Mouse (Mus musculus) neural tube, embryonic 11.5 days (tissue): ENCODE data around the gene Lin52. TPM values are rescaled to one million over a fixed set of nuclear protein-coding genes. Genes with fewer than 3 reads are reported as not detected.

Source experiments
- ATAC-seq: fragments of 200-750 bp; cut with Nextera tagmentation; 2 replicates; pipeline ENCODE4 v1.8.0; 2017; ENCODE audit warnings: moderate number of reproducible peaks, mild to moderate bottlenecking, moderate TSS enrichment, moderate library complexity; ENCODE audit not compliant: insufficient read depth, low FRiP score, low TSS enrichment
- DNase-seq: peaks from one replicate; pipeline ENCODE4 v3.0.0-alpha.2; 2015; ENCODE audit warnings: low spot score
- H3K27ac ChIP-seq: fragments of 300-500 bp; sonication (generic); 2 replicates; pipeline ENCODE4 v1.5.1; 2014; ENCODE audit warnings: low read depth, mild to moderate bottlenecking, low read length
- H3K27me3 ChIP-seq: fragments of 300-500 bp; sonication (generic); 2 replicates; pipeline ENCODE4 v1.6.1; 2014; ENCODE audit warnings: mild to moderate bottlenecking, low read length, mixed read lengths; ENCODE audit not compliant: control insufficient read depth, insufficient read depth
- H3K36me3 ChIP-seq: fragments of 300-500 bp; sonication (generic); 2 replicates; pipeline ENCODE4 v1.6.1; 2014; ENCODE audit warnings: mild to moderate bottlenecking, low read length, moderate library complexity, mixed read lengths; ENCODE audit not compliant: control insufficient read depth, insufficient read depth
- H3K4me1 ChIP-seq: fragments of 300-500 bp; sonication (generic); 2 replicates; pipeline ENCODE4 v1.6.1; 2014; ENCODE audit warnings: low read length, mixed read lengths; ENCODE audit not compliant: control insufficient read depth, insufficient read depth
- H3K4me2 ChIP-seq: fragments of 300-500 bp; sonication (generic); 2 replicates; pipeline ENCODE4 v1.6.1; 2014; ENCODE audit warnings: low read depth, mild to moderate bottlenecking, moderate library complexity
- H3K4me3 ChIP-seq: fragments of 300-500 bp; sonication (generic); 2 replicates; pipeline ENCODE4 v1.5.1; 2014; ENCODE audit warnings: low read depth, low read length
- H3K9ac ChIP-seq: fragments of 300-500 bp; sonication (generic); 2 replicates; pipeline ENCODE4 v1.6.1; 2014; ENCODE audit warnings: mild to moderate bottlenecking, low read length
- H3K9me3 ChIP-seq: fragments of 300-500 bp; sonication (generic); 2 replicates; pipeline ENCODE4 v1.6.1; 2016; ENCODE audit warnings: low read length; ENCODE audit not compliant: control insufficient read depth
- WGBS: fragments of 180-500 bp; shearing (Covaris S2); extraction: QIAGEN DNeasy Blood & Tissue Kit; methylation state at CpG from one replicate; pipeline ENCODE4 v1.1.7; 2014; 5-methylcytosine and 5-hydroxymethylcytosine counted together
- polyA plus RNA-seq: library from polyadenylated mRNA; unstranded; fragments of >200 nt; fragmentation: Nextera tagmentation; extraction: Ambion mirVana; gene quantifications from 2 replicates; pipeline ENCODE4 v1.2.1, GENCODE M21; 2014

Lin52 gene
- 33.7 and 36.1 TPM in 2 replicates for polyA plus RNA-seq

GRCm38 (mm10) chr12:84450718-84451646 is at the start of gene Lin52, which contains the start of gene Aldh6a1:
Lin52 (plus strand) TSS chr12:84451422.
Aldh6a1 (minus strand) TSS chr12:84451004.
- peak within 1 kb of the TSS; percentile 88 for H3K4me2 ChIP-seq
- WGBS, result under 1% methylated on average over 49 of the region's 49 CpGs
- no peaks in the 10 kb centered on the region for H3K36me3 ChIP-seq
- peak; percentile 98 for ATAC-seq
- H3K9ac ChIP-seq, result peak within 1 kb of the TSS; percentile 51
- no peak within 1 kb of the TSS for H3K27ac ChIP-seq
- DNase-seq, result peak; percentile 95
- H3K4me3 ChIP-seq, result peak within 1 kb of the TSS; percentile 69
- H3K4me1 ChIP-seq, result peaks cover 3% of the 10 kb centered on the region
- no peaks in the 10 kb centered on the region for H3K27me3 ChIP-seq
- no peaks in the 10 kb centered on the region for H3K9me3 ChIP-seq

GRCm38 (mm10) chr12:84402923-84403322 is 48.3 kb upstream of the Lin52 start:
- Histone ChIP-seq H3K27me3 (no peaks in the 10 kb centered on the region), H3K4me3 (no peak overlapping the region), H3K4me2 (no peak overlapping the region), H3K36me3 (no peaks in the 10 kb centered on the region), H3K27ac (no peak overlapping the region), H3K9ac (no peak overlapping the region), H3K9me3 (no peaks in the 10 kb centered on the region), H3K4me1 (no peaks in the 10 kb centered on the region)
- DNase-seq (no peak), ATAC-seq (no peak)
- 81% methylated on average over 9 of the region's 9 CpGs for WGBS

GRCm38 (mm10) chr12:84404541-84404940 is 46.7 kb upstream of the Lin52 start:
- Histone ChIP-seq H3K4me1 (no peaks in the 10 kb centered on the region), H3K4me2 (no peak overlapping the region), H3K4me3 (no peak overlapping the region), H3K9me3 (no peaks in the 10 kb centered on the region), H3K36me3 (no peaks in the 10 kb centered on the region), H3K27me3 (no peaks in the 10 kb centered on the region), H3K27ac (no peak overlapping the region), H3K9ac (no peak overlapping the region)
- ATAC-seq (no peak), DNase-seq (no peak)
- 75% methylated on average over 6 of the region's 6 CpGs for WGBS

- Histone ChIP-seq H3K4me1 (no peaks in the 10 kb centered on the region), H3K9ac (no peak overlapping the region), H3K27ac (no peak overlapping the region), H3K9me3 (no peaks in the 10 kb centered on the region), H3K4me2 (no peak overlapping the region), H3K4me3 (no peak overlapping the region), H3K36me3 (no peaks in the 10 kb centered on the region), H3K27me3 (no peaks in the 10 kb centered on the region)
- no peak for ATAC-seq
- WGBS, result 63% methylated on average over 4 of the region's 4 CpGs
- no peak for DNase-seq
These were observed 44.0 kb upstream of the Lin52 start for GRCm38 (mm10) chr12:84407259-84407658.

GRCm38 (mm10) chr12:84407874-84408818 is 43.1 kb upstream of the Lin52 start:
- H3K9ac ChIP-seq, result peak overlapping the region; percentile 81
- peak overlapping the region; percentile 63 for H3K27ac ChIP-seq
- H3K4me2 ChIP-seq, result peak overlapping the region; percentile 95
- ATAC-seq (peak; percentile 74), DNase-seq (no peak)
- peak overlapping the region; percentile 71 for H3K4me3 ChIP-seq
- 2% methylated on average over 50 of the region's 52 CpGs for WGBS
- H3K9me3 ChIP-seq, result no peaks in the 10 kb centered on the region
- H3K36me3 ChIP-seq, result no peaks in the 10 kb centered on the region
- no peaks in the 10 kb centered on the region for H3K4me1 ChIP-seq
- no peaks in the 10 kb centered on the region for H3K27me3 ChIP-seq

GRCm38 (mm10) chr12:84408819-84409507 is 42.3 kb upstream of the Lin52 start, which contains the start of the genes Entpd5 and Bbof1:
Entpd5 (minus strand) TSS chr12:84409029.
Bbof1 (plus strand) TSS chr12:84409071.
- DNase-seq (peak; percentile 93), ATAC-seq (peak; percentile 93)
- no peaks in the 10 kb centered on the region for H3K4me1 ChIP-seq
- H3K9ac ChIP-seq, result peak within 1 kb of the TSS; percentile 81
- peak within 1 kb of the TSS; percentile 95 for H3K4me2 ChIP-seq
- H3K4me3 ChIP-seq, result peak within 1 kb of the TSS; percentile 71
- H3K27ac ChIP-seq, result peak within 1 kb of the TSS; percentile 63
- no peaks in the 10 kb centered on the region for H3K9me3 ChIP-seq
- H3K36me3 ChIP-seq, result no peaks in the 10 kb centered on the region
- no peaks in the 10 kb centered on the region for H3K27me3 ChIP-seq
- 2% methylated on average over 63 of the region's 63 CpGs for WGBS

- Histone ChIP-seq H3K27me3 (no peaks in the 10 kb centered on the region), H3K4me1 (no peaks in the 10 kb centered on the region), H3K9me3 (0 out of 2 replicates have a peak, but pooled peaks cover 2% of the 10 kb centered on the region), H3K27ac (no peak within 1 kb of the TSS), H3K4me2 (peak within 1 kb of the TSS; percentile 77), H3K4me3 (peak within 1 kb of the TSS; percentile 54), H3K9ac (peak within 1 kb of the TSS; percentile 71), H3K36me3 (no peaks in the 10 kb centered on the region)
- ATAC-seq (peak; percentile 67; the same call in 1 of the 2 replicates), DNase-seq (peak; percentile 91)
- 3% methylated on average over 50 of the region's 50 CpGs for WGBS
These were observed 34.2 kb upstream of the Lin52 start, which contains the start of gene Rnf113a2 for GRCm38 (mm10) chr12:84416834-84417604. Rnf113a2 (plus strand) TSS chr12:84417196.
